In the genomic region with DNA sequence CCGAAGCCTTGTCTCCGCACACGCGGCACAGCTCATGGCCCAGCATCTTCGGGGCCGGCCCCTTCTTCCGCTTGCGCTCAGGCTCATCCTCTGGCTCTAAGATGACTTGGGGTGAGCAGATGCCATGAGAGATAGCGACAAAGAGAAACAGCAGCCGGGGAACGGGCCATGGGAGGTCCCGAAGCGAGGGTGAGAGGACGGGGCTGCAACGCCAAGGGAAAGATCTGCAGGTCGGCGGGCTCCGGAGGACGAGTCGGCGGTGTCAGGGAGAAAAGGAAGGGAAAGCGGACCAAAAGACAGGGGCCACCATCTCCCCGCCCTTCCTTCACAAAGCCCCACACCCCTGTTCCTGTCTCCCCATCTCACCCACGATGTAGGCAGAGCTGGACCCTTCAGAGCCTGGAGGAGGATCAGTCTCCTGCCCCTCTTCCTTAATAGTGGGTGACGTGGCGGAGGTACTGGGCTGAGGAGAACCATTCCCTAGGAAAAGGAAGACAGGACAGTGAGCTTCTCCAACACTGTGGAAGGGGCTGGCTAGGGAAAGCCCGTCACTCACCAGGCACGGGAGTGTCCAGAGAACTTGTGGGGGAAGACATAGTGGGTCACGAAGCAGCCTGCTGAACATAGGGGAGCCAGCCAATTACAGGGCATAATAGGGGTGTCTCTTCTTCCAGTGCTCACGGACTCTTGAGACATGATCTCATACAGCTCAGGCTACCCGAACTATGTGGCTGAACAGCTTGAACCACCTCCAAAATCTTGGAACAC, we compare ENCODE assay signal across 8 mouse cellular contexts. TPM values are rescaled to one million over a fixed set of nuclear protein-coding genes. Genes with fewer than 3 reads are reported as not detected.
DNase-seq lines count a peak whose midpoint lies in the region; ATAC-seq and TF ChIP-seq lines count a peak whose summit lies in the region.

No protein-coding gene starts in this region.

- ATAC-seq in kidney, embryonic 15.5 days (replicated peaks; ENCODE audit: low FRiP score), result no peak
- ATAC-seq in embryonic facial prominence, embryonic 13.5 days (ENCODE audit: insufficient number of reproducible peaks, insufficient read depth, low FRiP score, low TSS enrichment, low read depth), result no peak
- no peak for ATAC-seq in intestine, embryonic 14.5 days (replicated peaks; ENCODE audit: low FRiP score, low TSS enrichment, low read depth)
- ATAC-seq in inflammation-experienced regulatory T-cells, adult 6 months, result no peak

- no peak overlapping the region for H3K9ac ChIP-seq in kidney, embryonic 15.5 days
- H3K9ac ChIP-seq in embryonic facial prominence, embryonic 13.5 days, result peak overlapping the region; percentile 51; the same call in 1 of the 2 replicates
- H3K9ac ChIP-seq in intestine, embryonic 14.5 days (ENCODE audit: low read length), result no peak overlapping the region

- H3K4me1 ChIP-seq in kidney, embryonic 15.5 days, result peaks cover 17% of the 10 kb centered on the region
- H3K4me1 ChIP-seq in embryonic facial prominence, embryonic 13.5 days, result peaks cover 19% of the 10 kb centered on the region
- peaks cover 14% of the 10 kb centered on the region for H3K4me1 ChIP-seq in intestine, embryonic 14.5 days (replicated peaks; ENCODE audit: control insufficient read depth, insufficient read depth, low read length)

- no peak for TF ChIP-seq POLR2A in myocyte (IDR thresholded peaks at IDR 0.05; ENCODE audit: insufficient read length, low read depth)

- no peak for DNase-seq in kidney, postnatal 25 days
- no peak for DNase-seq in intestine, embryonic 14.5 days (ENCODE audit: low spot score)
- no peak for DNase-seq in left cerebral cortex, adult 11 months (ENCODE audit: low spot score)
- DNase-seq in urinary bladder, adult 2 months (ENCODE audit: low spot score), result no peak

- H3K4me2 ChIP-seq in kidney, embryonic 15.5 days, result peak overlapping the region; percentile 71
- H3K4me2 ChIP-seq in embryonic facial prominence, embryonic 13.5 days, result peak overlapping the region; percentile 67
- peak overlapping the region; percentile 82 for H3K4me2 ChIP-seq in intestine, embryonic 14.5 days (ENCODE audit: low read length)
- H3K4me2 ChIP-seq in myocyte (ENCODE audit: low read depth), result peak overlapping the region; percentile 82

- peaks cover 31% of the 10 kb centered on the region for H3K36me3 ChIP-seq in kidney, embryonic 15.5 days
- peaks cover 33% of the 10 kb centered on the region for H3K36me3 ChIP-seq in embryonic facial prominence, embryonic 13.5 days
- peaks cover 30% of the 10 kb centered on the region for H3K36me3 ChIP-seq in intestine, embryonic 14.5 days (ENCODE audit: control insufficient read depth, insufficient read depth, low read length)
- no peaks in the 10 kb centered on the region for H3K36me3 ChIP-seq in myocyte (ENCODE audit: control insufficient read depth, insufficient read depth)

- H3K4me3 ChIP-seq in kidney, embryonic 15.5 days (replicated peaks), result peak overlapping the region; percentile 99
- peak overlapping the region; percentile 88 for H3K4me3 ChIP-seq in embryonic facial prominence, embryonic 13.5 days
- peak overlapping the region; percentile 87 for H3K4me3 ChIP-seq in intestine, embryonic 14.5 days (ENCODE audit: low read depth, low read length)
- H3K4me3 ChIP-seq in myocyte, result peak overlapping the region; percentile 70

- no peaks in the 10 kb centered on the region for H3K27me3 ChIP-seq in kidney, embryonic 15.5 days
- no peaks in the 10 kb centered on the region for H3K27me3 ChIP-seq in embryonic facial prominence, embryonic 13.5 days
- H3K27me3 ChIP-seq in intestine, embryonic 14.5 days (replicated peaks; ENCODE audit: control insufficient read depth, insufficient read depth, low read length), result no peaks in the 10 kb centered on the region
- no peaks in the 10 kb centered on the region for H3K27me3 ChIP-seq in myocyte (ENCODE audit: control insufficient read depth, insufficient read depth, insufficient read length)

- H3K79me2 ChIP-seq in myocyte (ENCODE audit: control insufficient read depth, insufficient read depth), result peaks cover 12% of the 10 kb centered on the region

- peak overlapping the region; percentile 45 for H3ac ChIP-seq in myocyte (ENCODE audit: control insufficient read depth, insufficient read length)

- no peaks in the 10 kb centered on the region for H3K9me3 ChIP-seq in kidney, embryonic 15.5 days (replicated peaks)
- no peaks in the 10 kb centered on the region for H3K9me3 ChIP-seq in embryonic facial prominence, embryonic 13.5 days
- H3K9me3 ChIP-seq in intestine, embryonic 14.5 days (ENCODE audit: control insufficient read depth, low read length), result no peaks in the 10 kb centered on the region

- H3K27ac ChIP-seq in kidney, embryonic 15.5 days, result peak overlapping the region; percentile 100; the same call in 1 of the 2 replicates
- peak overlapping the region; percentile 98 for H3K27ac ChIP-seq in embryonic facial prominence, embryonic 13.5 days
- no peak overlapping the region for H3K27ac ChIP-seq in intestine, embryonic 14.5 days (ENCODE audit: low read depth)

- 86% methylated on average over 31 of the region's 31 CpGs for WGBS in kidney, embryonic 15.5 days
- WGBS in embryonic facial prominence, embryonic 13.5 days, result 89% methylated on average over 28 of the region's 31 CpGs
- WGBS in intestine, embryonic 14.5 days, result 86% methylated on average over 31 of the region's 31 CpGs

TF ChIP-seq in myocyte, 11 proteins besides CTCF, POLR2A, EP300 and RAD21:
- TF ChIP-seq SRF (IDR thresholded peaks at IDR 0.05; ENCODE audit: control insufficient read depth, insufficient read length, low read depth) (no peak), TCF3 (IDR thresholded peaks at IDR 0.05; ENCODE audit: insufficient read length, low read depth) (no peak), MYOD1 (IDR thresholded peaks at IDR 0.05; ENCODE audit: control insufficient read depth in 1 of 3, insufficient read length in 2 of 3, low read depth in 2 of 3) (no peak), MYOG (IDR thresholded peaks at IDR 0.05; ENCODE audit: control insufficient read depth in 1 of 3, insufficient read depth in 1 of 3, insufficient read length in 2 of 3, low read depth in 2 of 3) (no peak), CEBPB (IDR thresholded peaks at IDR 0.05; ENCODE audit: insufficient read depth, poor library complexity, severe bottlenecking) (no peak), MAX (IDR thresholded peaks at IDR 0.05; ENCODE audit: low read depth) (no peak), REST (IDR thresholded peaks at IDR 0.05; ENCODE audit: insufficient read depth, insufficient read length) (no peak), TCF12 (IDR thresholded peaks at IDR 0.05; ENCODE audit: insufficient read depth, poor library complexity, severe bottlenecking) (no peak)

RNA-seq across cellular contexts. Expression of gene Nr1h2, which starts 1.4 kb away (rescaled TPM):
- 74.6 and 76.8 TPM in 2 replicates for polyA plus RNA-seq in kidney, embryonic 15.5 days (2015; fragmentation: Nextera tagmentation; extraction: Ambion mirVana)
- polyA plus RNA-seq in embryonic facial prominence, embryonic 13.5 days (2015; fragmentation: Nextera tagmentation; extraction: Ambion mirVana), result 72.3 and 80.1 TPM in 2 replicates
- polyA plus RNA-seq in intestine, embryonic 14.5 days (2014; fragmentation: Nextera tagmentation; extraction: Ambion mirVana), result 69.4 and 70.6 TPM in 2 replicates
- 94.7 TPM for polyA plus RNA-seq in myocyte (2012; fragmentation: generic; extraction: Trizol)
- 10 to 100 TPM; 43.0 to 52.2 (median 49.9) TPM for polyA plus RNA-seq in inflammation-experienced regulatory T-cells, adult 6 months (2017; shearing (Covaris generic))
- 89.0 and 106 TPM in 2 replicates for polyA plus RNA-seq in urinary bladder, adult 2 months (2012; rRNA removed)

RNA-seq across cellular contexts. Expression of gene Pold1, which starts 3.7 kb away (rescaled TPM):
- 95.4 and 101 TPM in 2 replicates for polyA plus RNA-seq in kidney, embryonic 15.5 days (2015; fragmentation: Nextera tagmentation; extraction: Ambion mirVana)
- 94.4 and 104 TPM in 2 replicates for polyA plus RNA-seq in embryonic facial prominence, embryonic 13.5 days (2015; fragmentation: Nextera tagmentation; extraction: Ambion mirVana)
- 74.7 and 75.2 TPM in 2 replicates for polyA plus RNA-seq in intestine, embryonic 14.5 days (2014; fragmentation: Nextera tagmentation; extraction: Ambion mirVana)
- 23.9 TPM for polyA plus RNA-seq in myocyte (2012; fragmentation: generic; extraction: Trizol)
- 10 to 100 TPM; 21.0 to 32.4 (median 21.4) TPM for polyA plus RNA-seq in inflammation-experienced regulatory T-cells, adult 6 months (2017; shearing (Covaris generic))
- 15.8 and 19.7 TPM in 2 replicates for polyA plus RNA-seq in urinary bladder, adult 2 months (2012; rRNA removed)

RNA-seq across cellular contexts. Expression of gene Napsa, which starts 19.9 kb away (rescaled TPM):
- polyA plus RNA-seq in kidney, embryonic 15.5 days (2015; fragmentation: Nextera tagmentation; extraction: Ambion mirVana), result 30.3 and 33.2 TPM in 2 replicates
- polyA plus RNA-seq in embryonic facial prominence, embryonic 13.5 days (2015; fragmentation: Nextera tagmentation; extraction: Ambion mirVana), result 1.1 and 1.8 TPM in 2 replicates
- polyA plus RNA-seq in intestine, embryonic 14.5 days (2014; fragmentation: Nextera tagmentation; extraction: Ambion mirVana), result 1.6 and 1.7 TPM in 2 replicates
- not detected for polyA plus RNA-seq in myocyte (2012; fragmentation: generic; extraction: Trizol)
- 1 to 10 TPM; 1.3 to 7.7 (median 3.2) TPM for polyA plus RNA-seq in inflammation-experienced regulatory T-cells, adult 6 months (2017; shearing (Covaris generic))
- polyA plus RNA-seq in urinary bladder, adult 2 months (2012; rRNA removed), result 5.3 TPM in 2 replicates

RNA-seq across cellular contexts. Expression of gene Spib, which starts 20.5 kb away (rescaled TPM):
- 0.16 TPM in 1 of 2 replicates, not detected in the other for polyA plus RNA-seq in kidney, embryonic 15.5 days (2015; fragmentation: Nextera tagmentation; extraction: Ambion mirVana)
- 0.60 and 0.94 TPM in 2 replicates for polyA plus RNA-seq in embryonic facial prominence, embryonic 13.5 days (2015; fragmentation: Nextera tagmentation; extraction: Ambion mirVana)
- 0.12 and 0.20 TPM in 2 replicates for polyA plus RNA-seq in intestine, embryonic 14.5 days (2014; fragmentation: Nextera tagmentation; extraction: Ambion mirVana)
- 0.05 TPM for polyA plus RNA-seq in myocyte (2012; fragmentation: generic; extraction: Trizol)
- 1 to 10 TPM in 1 of 3 experiments, under 1 TPM in 2; 0.17 to 2.1 (median 0.86) TPM for polyA plus RNA-seq in inflammation-experienced regulatory T-cells, adult 6 months (2017; shearing (Covaris generic))
- polyA plus RNA-seq in urinary bladder, adult 2 months (2012; rRNA removed), result 0.38 and 0.41 TPM in 2 replicates

RNA-seq across cellular contexts. Expression of gene Mybpc2, which starts 27.9 kb away (rescaled TPM):
- 0.16 and 0.27 TPM in 2 replicates for polyA plus RNA-seq in kidney, embryonic 15.5 days (2015; fragmentation: Nextera tagmentation; extraction: Ambion mirVana)
- 0.13 and 0.14 TPM in 2 replicates for polyA plus RNA-seq in embryonic facial prominence, embryonic 13.5 days (2015; fragmentation: Nextera tagmentation; extraction: Ambion mirVana)
- polyA plus RNA-seq in intestine, embryonic 14.5 days (2014; fragmentation: Nextera tagmentation; extraction: Ambion mirVana), result 0.28 and 0.32 TPM in 2 replicates
- polyA plus RNA-seq in myocyte (2012; fragmentation: generic; extraction: Trizol), result 4.7 TPM
- not detected for polyA plus RNA-seq in inflammation-experienced regulatory T-cells, adult 6 months (2017; shearing (Covaris generic))
- polyA plus RNA-seq in urinary bladder, adult 2 months (2012; rRNA removed), result 0.63 and 0.69 TPM in 2 replicates
